Mouse (Mus musculus): Measurements from ENCODE around the gene Yeats4.

Yeats4 gene

GRCm38 (mm10) chr10:117199701-117200100 lies 24.6 kb downstream of the Yeats4 start:
- DNase-seq = no peak

- no peak for DNase-seq
Measured at GRCm38 (mm10) chr10:117196696-117197095, 27.6 kb downstream of the Yeats4 start.

- no peak for DNase-seq
Measured at GRCm38 (mm10) chr10:117195748-117196147, 28.6 kb downstream of the Yeats4 start.

GRCm38 (mm10) chr10:117195005-117195404 lies 29.3 kb downstream of the Yeats4 start:
- DNase-seq = no peak

GRCm38 (mm10) chr10:117193364-117193763 lies 30.9 kb downstream of the Yeats4 start:
- DNase-seq = peak; percentile 22

- no peak for DNase-seq
Measured at GRCm38 (mm10) chr10:117185399-117186089, 38.8 kb downstream of the Yeats4 start.

- no peak for DNase-seq
Measured at GRCm38 (mm10) chr10:117181098-117181497, 43.2 kb downstream of the Yeats4 start.

GRCm38 (mm10) chr10:117174645-117175044 lies 49.7 kb downstream of the Yeats4 start:
- DNase-seq = no peak

GRCm38 (mm10) chr10:117173566-117174438 lies 50.5 kb downstream of the Yeats4 start:
- no peak for DNase-seq

- DNase-seq = no peak
Measured at GRCm38 (mm10) chr10:117173111-117173510, 51.2 kb downstream of the Yeats4 start.

- DNase-seq = peak; percentile 51
Measured at GRCm38 (mm10) chr10:117172069-117172468, 52.2 kb downstream of the Yeats4 start.

GRCm38 (mm10) chr10:117166785-117167425 lies 57.4 kb downstream of the Yeats4 start:
- DNase-seq = no peak
